Mouse (Mus musculus): ENCODE data around the gene Pla2g16.

- TF ChIP-seq POLR2A (IDR thresholded peaks at IDR 0.05; ENCODE audit: insufficient read length, low read depth) (no peak), USF1 (IDR thresholded peaks at IDR 0.05; ENCODE audit: low read depth) (no peak)
These were observed 11.1 kb downstream of the Pla2g16 start for GRCm38 (mm10) chr19:7568364-7568763.

All from myocyte (in vitro differentiated cells).